Mouse (Mus musculus): Measurements from ENCODE around the gene Tprn.

DNA sequence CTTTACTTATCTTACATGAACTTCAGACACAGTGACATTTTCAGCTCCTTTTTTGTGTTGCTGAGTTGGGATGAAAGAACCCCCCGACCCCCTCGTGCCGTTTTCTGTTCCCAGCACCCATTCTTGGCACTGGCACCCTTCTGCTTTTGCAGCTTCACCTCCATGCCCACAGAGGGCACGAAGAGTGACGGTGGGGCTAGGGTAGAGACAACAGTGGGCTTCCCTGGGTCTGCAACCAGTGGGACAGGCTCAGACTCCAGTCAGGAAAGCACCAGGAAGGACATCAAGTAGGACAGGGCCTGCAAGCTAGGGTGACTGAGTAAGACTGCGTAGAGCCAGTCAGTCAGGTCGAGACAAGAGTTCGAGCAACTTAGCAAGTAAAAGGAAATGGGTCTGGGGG lies 22.1 kb upstream of the Tprn start:
- TF ChIP-seq CTCF (IDR thresholded peaks at IDR 0.05; ENCODE audit: low read depth) (no peak), EP300 (IDR thresholded peaks at IDR 0.05; ENCODE audit: low read depth) (no peak)

Measured in liver, embryonic 14.5 days (tissue).